Mouse (Mus musculus): ENCODE results near the gene Gm5798. TPM values are rescaled to one million over a fixed set of nuclear protein-coding genes. Genes with fewer than 3 reads are reported as not detected.
"Not testable (repeated sequence)": the region's sequence is repeated elsewhere in the genome, so short reads cannot be mapped to it uniquely, and the experiment has no call there.

Gm5798 gene
- total RNA-seq (2021) = not detected
- long read RNA-seq, experiment 1 = 0 reads
- long read RNA-seq, experiment 2 = 0 reads

GRCm38 (mm10) chr14:41348309-41348708 is at the start of gene Gm5798:
Gene Gm5798 (plus strand): TSS chr14:41348609.
- DNase-seq (ENCODE audit: low spot score in 2 of 2) = not testable (repeated sequence)

DNA sequence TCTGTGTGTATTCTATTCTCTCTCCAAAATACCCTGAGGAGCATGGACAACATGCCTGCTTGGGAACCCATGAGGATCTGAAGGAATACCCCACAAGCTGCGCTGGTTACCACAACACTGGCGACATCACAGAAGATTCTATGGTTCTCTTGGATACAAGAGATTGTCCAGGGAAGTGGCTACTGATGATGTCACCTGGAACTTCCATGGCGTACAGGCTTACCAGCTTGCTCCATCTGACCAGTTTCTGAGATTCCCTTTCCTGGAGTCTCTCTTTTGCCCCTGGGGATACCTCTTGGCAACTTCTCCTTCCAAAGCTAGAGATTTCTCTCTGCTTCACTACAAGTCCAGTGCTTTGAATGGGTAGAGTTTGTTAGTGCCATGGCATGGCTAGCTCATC is 37.9 kb downstream of the Gm5798 start, which contains the start of gene Gm7945:
TSS of gene Gm7945 (minus strand) at position 101 of the 400 bp plus-strand sequence.
- not testable (repeated sequence) for DNase-seq (ENCODE audit: low spot score in 2 of 2)

Other genes starting within 250 kb of the Gm5798 start
- not detected for gene Mat1a, start 243.6 kb upstream of the Gm5798 start, total RNA-seq (2021)
- gene Sftpa1, start 216.8 kb upstream of the Gm5798 start, total RNA-seq (2021) = not detected
- not detected for gene Mbl1, start 197.2 kb upstream of the Gm5798 start, total RNA-seq (2021)
- not detected for gene Sftpd, start 163.5 kb upstream of the Gm5798 start, total RNA-seq (2021)
- under 1 TPM; 0.53 to 0.87 TPM for gene Gm2832, start 69.8 kb upstream of the Gm5798 start, total RNA-seq (2021)
- gene Gm7945, start 37.8 kb downstream of the Gm5798 start, total RNA-seq (2021) = not detected
- gene Gm6482, start 59.7 kb downstream of the Gm5798 start, total RNA-seq (2021) = not detected
- not detected for gene Gm7954, start 104.9 kb downstream of the Gm5798 start, total RNA-seq (2021)
- under 1 TPM in 1 of 2 experiments, not detected in 1; 0.73 TPM for gene Gm3486, start 140.9 kb downstream of the Gm5798 start, total RNA-seq (2021)
- not detected for gene Gm7970, start 207.0 kb downstream of the Gm5798 start, total RNA-seq (2021)
- 1 to 10 TPM in 1 of 2 experiments, under 1 TPM in 1; 0.74 to 1.4 TPM for gene 1700049E17Rik2, start 224.6 kb downstream of the Gm5798 start, total RNA-seq (2021)